Mouse (Mus musculus) kidney, postnatal 25 days (tissue): Measurements from ENCODE around the gene Axin1.
A peak's percentile ranks its signal among the peaks of the same experiment; 100 is the strongest.
"Not testable (repeated sequence)": the region's sequence is repeated elsewhere in the genome, so short reads cannot be mapped to it uniquely, and the experiment has no call there.

Source experiments
- DNase-seq, 2 experiments: peaks; one replicate each; pipeline ENCODE4 v3.0.0; 2021; ENCODE audit warnings: mixed read lengths in 2 of 2

Axin1 gene

GRCm38 (mm10) chr17:26122431-26123140 is 15.9 kb upstream of the Axin1 start:
- no peak for DNase-seq

DNA sequence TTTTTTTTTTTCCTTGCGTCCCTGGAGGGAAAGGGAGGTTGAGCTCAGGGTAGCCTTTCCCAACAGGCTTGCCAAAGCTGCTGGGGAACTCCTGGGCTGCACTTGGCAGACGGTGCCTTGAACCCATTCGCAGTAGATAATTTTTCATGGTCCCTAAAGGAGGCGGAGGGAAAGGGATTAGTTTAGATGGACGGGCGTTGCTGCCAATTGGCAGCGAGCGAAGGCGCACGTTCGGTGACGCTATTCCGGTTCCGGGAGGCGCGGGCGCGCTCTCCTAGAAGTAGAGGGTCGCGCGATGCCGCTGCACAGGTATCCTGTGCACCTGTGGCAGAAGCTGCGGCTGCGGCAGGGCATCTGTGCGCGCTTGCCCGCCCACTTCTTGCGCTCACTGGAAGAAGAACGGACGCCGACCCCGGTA is 15.2 kb upstream of the Axin1 start, which contains the start of gene Mrpl28:
Gene Mrpl28, plus strand, starts transcription at position 234 of the 418 bp plus-strand sequence.
- DNase-seq = peak; percentile 97 to 99

DNA sequence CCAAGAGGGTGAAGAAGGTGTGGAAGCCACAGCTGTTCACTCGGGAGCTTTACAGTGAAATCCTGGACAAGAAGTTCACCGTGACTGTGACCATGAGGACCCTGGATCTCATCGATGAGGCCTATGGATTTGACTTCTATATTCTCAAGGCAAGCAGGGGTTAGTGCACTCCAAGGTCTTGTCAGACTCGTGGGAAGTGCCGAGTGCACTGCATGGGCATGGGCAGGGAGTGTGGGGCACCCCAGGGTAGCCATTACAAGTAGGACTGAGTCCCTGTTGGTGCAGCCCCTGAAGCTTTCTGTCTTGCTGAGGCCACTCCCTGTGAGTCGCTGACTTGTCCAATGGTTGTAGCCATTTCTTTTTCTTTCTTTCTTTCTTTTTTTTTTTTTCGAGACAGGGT is 13.9 kb upstream of the Axin1 start:
- no peak for DNase-seq

DNA sequence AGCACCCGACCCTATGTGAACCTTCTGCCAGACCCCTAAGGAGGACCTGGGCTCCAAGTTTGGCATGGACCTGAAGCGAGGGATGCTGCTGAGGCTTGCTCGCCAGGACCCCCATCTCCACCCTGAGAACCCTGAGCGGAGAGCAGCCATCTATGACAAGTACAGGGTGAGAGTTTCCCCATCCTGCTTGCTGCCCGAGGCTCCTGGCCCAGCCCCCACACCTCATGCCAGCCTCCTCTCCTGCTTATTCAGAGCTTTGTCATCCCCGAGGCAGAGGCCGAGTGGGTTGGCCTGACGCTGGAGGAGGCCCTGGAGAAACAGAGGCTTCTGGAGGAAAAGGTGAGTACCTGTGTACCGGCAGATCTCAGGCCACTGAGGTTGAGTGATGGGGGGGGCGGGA is 13.3 kb upstream of the Axin1 start:
- no peak for DNase-seq

GRCm38 (mm10) chr17:26131062-26131732 is 7.3 kb upstream of the Axin1 start:
- DNase-seq = no peak

DNA sequence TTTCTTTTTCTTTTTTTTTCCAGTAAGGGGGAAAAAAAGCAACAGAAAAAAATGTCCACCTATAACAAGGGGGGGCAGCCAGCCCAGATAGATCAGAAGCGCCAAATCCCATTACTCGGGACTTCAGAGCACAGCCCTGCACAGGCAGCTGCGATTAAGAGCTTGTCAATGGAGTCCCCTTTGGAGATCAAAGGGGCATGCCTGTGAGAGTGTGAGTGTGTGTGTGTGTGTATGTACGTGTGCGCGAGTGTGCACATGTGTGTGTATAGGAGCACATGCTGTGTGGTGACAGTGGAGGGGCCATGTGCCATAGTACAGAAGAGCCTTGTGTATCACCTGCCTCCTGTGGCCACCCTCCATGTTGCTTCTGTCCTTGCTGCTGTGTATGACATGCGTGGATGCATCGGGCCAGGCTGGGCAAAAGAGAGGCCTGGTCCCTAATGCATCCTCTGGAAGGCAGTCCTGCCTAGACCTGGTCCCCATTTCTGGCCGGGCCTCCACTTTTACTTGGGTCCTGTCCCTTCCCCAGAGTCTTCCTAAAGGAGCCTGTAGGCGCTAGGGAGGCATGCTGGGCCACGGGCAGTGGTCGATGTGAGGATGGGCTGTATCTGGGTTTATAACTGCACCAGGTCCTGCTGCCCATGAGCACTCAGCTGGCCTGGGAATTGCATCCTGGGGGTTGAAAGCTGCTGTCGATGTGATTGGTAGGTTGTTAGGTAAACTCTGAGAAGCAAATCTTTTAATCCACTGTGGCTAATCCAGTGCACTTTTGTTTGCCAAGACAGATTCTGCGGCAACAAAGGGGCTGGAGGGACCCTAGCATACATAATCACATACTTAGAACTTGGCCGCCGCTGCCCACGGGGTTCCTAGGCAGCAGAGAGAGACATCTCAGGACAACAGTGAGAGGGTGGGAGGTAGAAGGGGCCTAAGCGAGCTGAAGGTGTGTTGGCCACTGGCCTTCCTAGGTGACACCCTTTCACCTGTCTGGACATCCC is 6.3 kb upstream of the Axin1 start:
- DNase-seq = no peak

GRCm38 (mm10) chr17:26137106-26137750 is 1.3 kb upstream of the Axin1 start:
- DNase-seq = no peak

GRCm38 (mm10) chr17:26137751-26138130 is 747 bp upstream of the Axin1 start:
- no peak for DNase-seq

GRCm38 (mm10) chr17:26138901-26139381 is 453 bp downstream of the Axin1 start:
- DNase-seq = peak; percentile 39 to 81

- no peak for DNase-seq
Observed at GRCm38 (mm10) chr17:26142796-26143195, 4.3 kb downstream of the Axin1 start.

DNA sequence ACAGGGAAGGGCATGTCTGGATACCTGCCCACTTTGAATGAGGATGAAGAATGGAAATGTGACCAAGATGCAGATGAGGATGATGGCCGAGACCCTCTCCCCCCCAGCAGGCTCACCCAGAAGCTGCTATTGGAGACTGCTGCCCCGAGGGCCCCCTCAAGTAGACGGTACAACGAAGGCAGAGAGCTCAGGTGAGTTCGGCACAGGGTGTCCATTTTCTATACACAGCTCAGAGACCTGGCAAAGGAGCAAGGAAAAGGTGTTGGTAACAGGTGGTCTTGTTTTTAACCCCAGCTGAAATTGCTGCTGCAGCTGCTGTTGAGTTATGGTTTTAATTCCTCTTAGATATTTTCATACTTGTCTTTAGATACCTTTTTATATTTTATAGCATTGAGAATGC is 4.9 kb downstream of the Axin1 start:
- DNase-seq = no peak

DNA sequence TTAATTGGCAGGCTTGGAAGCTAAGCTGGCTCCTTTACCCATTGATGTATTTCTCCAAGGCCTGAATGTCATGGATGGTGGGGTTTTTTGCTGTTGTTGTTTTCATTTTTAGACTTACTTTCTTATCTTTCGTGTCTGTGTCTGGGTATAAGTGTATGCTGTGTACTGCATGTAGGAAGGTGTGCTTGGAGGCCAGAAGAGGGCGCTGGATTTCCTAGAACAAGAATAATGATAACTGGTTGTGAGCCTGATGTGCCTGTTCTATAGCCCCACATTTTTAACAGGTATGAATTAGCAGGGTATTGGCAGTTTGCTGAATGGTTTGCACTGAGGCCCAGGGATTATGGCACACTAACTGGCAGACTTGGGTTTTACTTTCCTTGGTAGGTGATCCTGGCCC is 10.6 kb downstream of the Axin1 start:
- no peak for DNase-seq

- DNase-seq = no peak
Observed at GRCm38 (mm10) chr17:26151886-26152630, 13.6 kb downstream of the Axin1 start.

- no peak for DNase-seq
Observed at GRCm38 (mm10) chr17:26162736-26163135, 24.2 kb downstream of the Axin1 start.

DNA sequence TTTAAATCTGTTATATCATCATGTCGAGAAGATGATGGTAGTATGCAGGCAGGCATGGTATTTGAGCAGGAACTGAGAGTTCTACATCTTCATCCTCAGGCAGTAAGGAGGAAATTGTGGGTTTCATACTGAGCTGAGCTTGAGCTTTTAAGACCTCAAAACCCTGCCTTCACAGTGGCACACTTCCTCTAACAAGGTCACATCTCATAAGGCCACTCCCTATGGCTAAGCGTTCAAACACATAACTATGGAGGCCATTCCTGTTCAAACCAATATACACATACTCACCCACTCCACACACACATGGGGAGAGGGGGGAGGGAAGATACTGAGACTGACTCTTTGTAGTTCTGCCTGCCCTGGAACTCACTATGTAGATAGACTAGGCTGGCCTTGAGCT is 29.6 kb downstream of the Axin1 start:
- DNase-seq = no peak

GRCm38 (mm10) chr17:26175248-26175647 is 36.8 kb downstream of the Axin1 start:
- not testable (repeated sequence) for DNase-seq

- DNase-seq = no peak
Observed at GRCm38 (mm10) chr17:26178611-26179010, 40.1 kb downstream of the Axin1 start.

DNA sequence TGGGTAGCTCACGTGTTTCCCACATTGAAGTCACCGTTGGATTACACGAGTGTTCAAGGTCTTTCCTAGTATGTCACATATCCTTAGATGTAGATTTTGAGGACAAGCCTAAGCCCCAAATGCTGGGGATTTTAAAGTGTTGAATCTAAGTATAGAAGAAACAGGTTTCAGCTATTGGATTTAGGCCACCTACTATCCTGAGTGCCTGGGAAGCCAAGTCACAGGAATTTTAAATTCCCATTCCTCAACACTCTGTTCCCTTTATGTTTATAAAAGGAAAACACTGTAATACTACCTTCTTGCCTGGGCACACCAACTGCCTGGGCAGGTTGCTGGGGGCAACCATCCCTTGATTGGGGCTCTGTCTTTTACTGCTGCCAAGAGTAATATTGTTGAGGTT is 42.7 kb downstream of the Axin1 start:
- DNase-seq = no peak

- DNase-seq = no peak
Observed at GRCm38 (mm10) chr17:26187592-26187991, 49.1 kb downstream of the Axin1 start.

GRCm38 (mm10) chr17:26188091-26188805 is 49.8 kb downstream of the Axin1 start:
- no peak for DNase-seq

GRCm38 (mm10) chr17:26191486-26191885 is 53.0 kb downstream of the Axin1 start:
- DNase-seq = not testable (repeated sequence)
